Comparison of ENCODE assay signal across 17 mouse cellular contexts in genomic region chr9:56470291-56470690, GRCm38 (mm10). TPM values are rescaled to one million over a fixed set of nuclear protein-coding genes. Genes with fewer than 3 reads are reported as not detected.
DNase-seq lines count a peak whose midpoint lies in the region; ATAC-seq and TF ChIP-seq lines count a peak whose summit lies in the region.
"Had no signal": no experiment of that assay in that cellular context is flagged by ENCODE, and none has a peak within 500 bp of the region (broad histone marks: within the 10 kb centered on the region; RNA-seq: fewer than 3 reads in every experiment).

No protein-coding gene starts in this region.

- no peak overlapping the region for H3K9ac ChIP-seq in heart, embryonic 15.5 days
- no peak overlapping the region for H3K9ac ChIP-seq in lung, embryonic 16.5 days (ENCODE audit: low read length)
- H3K9ac ChIP-seq: forebrain, embryonic 15.5 days; hindbrain, embryonic 12.5 days; liver, postnatal 0 days; midbrain, embryonic 15.5 days had no signal

- H3K36me3 ChIP-seq in heart, embryonic 15.5 days = peaks cover 21% of the 10 kb centered on the region
- H3K36me3 ChIP-seq in lung, embryonic 16.5 days (ENCODE audit: control insufficient read depth, insufficient read depth, low read length) = peaks cover 6% of the 10 kb centered on the region; the same call in 1 of the 2 replicates

- no peak for TF ChIP-seq CTCF in gastrocnemius, adult 2 months (IDR thresholded peaks at IDR 0.05)
- no peak for TF ChIP-seq CTCF in lung, adult 2 months (IDR thresholded peaks at IDR 0.05; ENCODE audit: insufficient read depth, low read length)

- peak; percentile 22 for DNase-seq in gastrocnemius, adult 2 months
- no peak for DNase-seq in gastrocnemius, postnatal 36 days
- DNase-seq in heart, adult 9 months (ENCODE audit: low spot score in 2 of 2) = no peak
- DNase-seq in lung, adult 2 months = no peak
- DNase-seq in cerebellum, adult 11-12 months = no peak
- DNase-seq: cerebellum, adult 9-10 months; kidney, adult 18-20 months; kidney, postnatal 14 days; liver, postnatal 0 days; thymus, postnatal 36 days had no signal

- H3K4me3 ChIP-seq in gastrocnemius, adult 2 months = no peak overlapping the region
- H3K4me3 ChIP-seq in heart, embryonic 15.5 days = no peak overlapping the region
- no peak overlapping the region for H3K4me3 ChIP-seq in lung, embryonic 16.5 days (ENCODE audit: low read length)
- no peak overlapping the region for H3K4me3 ChIP-seq in lung, adult 2 months (replicated peaks; ENCODE audit: extremely low read depth, low read depth, low read length)
- H3K4me3 ChIP-seq in brown adipose tissue, adult 24 weeks (ENCODE audit: insufficient read depth, low read depth, low read length) = no peak overlapping the region
- H3K4me3 ChIP-seq: forebrain, embryonic 15.5 days; hindbrain, embryonic 12.5 days; midbrain, embryonic 15.5 days; myocyte had no signal

- peak overlapping the region; percentile 43 for H3K27ac ChIP-seq in gastrocnemius, adult 2 months
- peak overlapping the region; percentile 60 for H3K27ac ChIP-seq in heart, embryonic 15.5 days
- H3K27ac ChIP-seq in lung, embryonic 16.5 days (ENCODE audit: low read length) = peak overlapping the region; percentile 54
- H3K27ac ChIP-seq in brown adipose tissue, adult 24 weeks (replicated peaks; ENCODE audit: low read depth, low read length) = peak overlapping the region; percentile 20; the same call in 1 of the 2 replicates
- H3K27ac ChIP-seq: forebrain, embryonic 15.5 days; hindbrain, embryonic 12.5 days; midbrain, embryonic 15.5 days had no signal

- no peak for ATAC-seq in heart, embryonic 15.5 days (replicated peaks; ENCODE audit: insufficient number of reproducible peaks, insufficient read depth, low FRiP score, low read depth)
- no peak for ATAC-seq in lung, embryonic 16.5 days (ENCODE audit: low read depth)
- ATAC-seq: forebrain, embryonic 15.5 days; liver, postnatal 0 days; midbrain, embryonic 15.5 days had no signal

- 30% methylated on average over 7 of the region's 7 CpGs for WGBS in heart, embryonic 15.5 days
- WGBS in lung, embryonic 16.5 days = 23% methylated on average over 7 of the region's 7 CpGs
- 32% methylated on average over 7 of the region's 7 CpGs for WGBS in lung, adult 2 months

- H3K4me1 ChIP-seq in heart, embryonic 15.5 days (replicated peaks) = peaks cover 29% of the 10 kb centered on the region
- peaks cover 24% of the 10 kb centered on the region for H3K4me1 ChIP-seq in lung, embryonic 16.5 days (replicated peaks; ENCODE audit: control insufficient read depth, insufficient read depth, low read length)
- H3K4me1 ChIP-seq in lung, adult 2 months (ENCODE audit: control insufficient read depth, insufficient read depth, low read length) = peaks cover 18% of the 10 kb centered on the region
- H3K4me1 ChIP-seq in brown adipose tissue, adult 24 weeks (ENCODE audit: control insufficient read depth, insufficient read depth, insufficient read length, low read length) = peaks cover 17% of the 10 kb centered on the region
- H3K4me1 ChIP-seq: forebrain, embryonic 15.5 days had no signal

- no peaks in the 10 kb centered on the region for H3K27me3 ChIP-seq in heart, embryonic 15.5 days
- no peaks in the 10 kb centered on the region for H3K27me3 ChIP-seq in lung, embryonic 16.5 days (ENCODE audit: control insufficient read depth, insufficient read depth, low read depth, low read length)
- H3K27me3 ChIP-seq: forebrain, embryonic 15.5 days; hindbrain, embryonic 12.5 days; midbrain, embryonic 15.5 days had no signal

- no peak for TF ChIP-seq POLR2A in lung, adult 2 months (IDR thresholded peaks at IDR 0.05; ENCODE audit: borderline replicate concordance, extremely low read depth, low read depth, low read length)

- intact Hi-C loops in gastrocnemius, adult 2 months (cut with DNase I) = loop anchor here (2.0 kb wide), 1 partner anchor 27 kb away; no protein-coding TSS in a partner anchor
- intact Hi-C loops in gastrocnemius, postnatal 36 days (cut with DNase I) = no loop called here

- H3K9me3 ChIP-seq in heart, embryonic 15.5 days (replicated peaks) = no peaks in the 10 kb centered on the region
- H3K9me3 ChIP-seq in lung, embryonic 16.5 days (ENCODE audit: control insufficient read depth, low read length) = no peaks in the 10 kb centered on the region
- H3K9me3 ChIP-seq: forebrain, embryonic 15.5 days; hindbrain, embryonic 12.5 days; midbrain, embryonic 15.5 days had no signal

- no peak overlapping the region for H3K4me2 ChIP-seq in heart, embryonic 15.5 days
- no peak overlapping the region for H3K4me2 ChIP-seq in lung, embryonic 16.5 days (ENCODE audit: low read depth, low read length)
- H3K4me2 ChIP-seq: forebrain, embryonic 15.5 days; hindbrain, embryonic 12.5 days; midbrain, embryonic 15.5 days had no signal

RNA-seq across cellular contexts. Expression of gene Hmg20a, which starts 51.9 kb away (rescaled TPM):
- total RNA-seq in gastrocnemius, adult 2 months (2021) = 10 to 100 TPM; 14.7 to 14.8 TPM
- total RNA-seq in gastrocnemius, postnatal 36 days (2021) = 10 to 100 TPM; 11.8 to 13.1 TPM
- 48.9 and 56.4 TPM in 2 replicates for polyA plus RNA-seq in heart, embryonic 15.5 days (2015; fragmentation: Nextera tagmentation; extraction: Ambion mirVana)
- polyA plus RNA-seq in lung, embryonic 16.5 days (2015; fragmentation: Nextera tagmentation; extraction: Ambion mirVana) = 57.9 and 60.6 TPM in 2 replicates
- 20.7 and 29.4 TPM in 2 replicates for polyA plus RNA-seq in lung, adult 2 months (2012; rRNA removed)
- polyA plus RNA-seq in brown adipose tissue, adult 24 weeks (2012; ENCODE audit: insufficient read depth, insufficient read length, missing spikeins) = 12.6 and 13.9 TPM in 2 replicates

RNA-seq across cellular contexts. Expression of gene Peak1, which starts 52.4 kb away (rescaled TPM):
- 10 to 100 TPM; 10.8 to 18.2 TPM for total RNA-seq in gastrocnemius, adult 2 months (2021)
- total RNA-seq in gastrocnemius, postnatal 36 days (2021) = 10 to 100 TPM; 10.3 to 12.5 TPM
- polyA plus RNA-seq in heart, embryonic 15.5 days (2015; fragmentation: Nextera tagmentation; extraction: Ambion mirVana) = 14.3 and 16.2 TPM in 2 replicates
- 26.4 and 27.1 TPM in 2 replicates for polyA plus RNA-seq in lung, embryonic 16.5 days (2015; fragmentation: Nextera tagmentation; extraction: Ambion mirVana)
- polyA plus RNA-seq in lung, adult 2 months (2012; rRNA removed) = 16.3 and 22.4 TPM in 2 replicates
- 7.5 and 9.6 TPM in 2 replicates for polyA plus RNA-seq in brown adipose tissue, adult 24 weeks (2012; ENCODE audit: insufficient read depth, insufficient read length, missing spikeins)
